Mouse (Mus musculus) limb, embryonic 11.5 days (tissue): ENCODE data around the gene Klhl26. TPM values are rescaled to one million over a fixed set of nuclear protein-coding genes. Genes with fewer than 3 reads are reported as not detected.

ENCODE experiments used
- ATAC-seq: fragments of 200-750 bp; cut with Nextera tagmentation; 2 replicates; pipeline ENCODE4 v1.8.0; 2017; ENCODE audit warnings: low read depth; ENCODE audit not compliant: insufficient number of reproducible peaks, low FRiP score, low TSS enrichment
- DNase-seq: peaks from one replicate; pipeline ENCODE4 v3.0.0-alpha.2; 2015; ENCODE audit warnings: low spot score
- H3K27ac ChIP-seq: fragments of 300-500 bp; sonication (generic); replicated peaks from 2 replicates; pipeline ENCODE4 v1.5.1; 2014; ENCODE audit warnings: low read depth, mild to moderate bottlenecking, low read length
- H3K27me3 ChIP-seq: fragments of 300-500 bp; sonication (generic); 2 replicates; pipeline ENCODE4 v1.6.1; 2014; ENCODE audit warnings: mild to moderate bottlenecking, low read length, mixed read lengths; ENCODE audit not compliant: control insufficient read depth, insufficient read depth
- H3K36me3 ChIP-seq: fragments of 300-500 bp; sonication (generic); 2 replicates; pipeline ENCODE4 v1.6.1; 2014; ENCODE audit warnings: mild to moderate bottlenecking, low read length, moderate library complexity, mixed read lengths; ENCODE audit not compliant: control insufficient read depth, insufficient read depth
- H3K4me1 ChIP-seq: fragments of 300-500 bp; sonication (generic); 2 replicates; pipeline ENCODE4 v1.6.1; 2014; ENCODE audit warnings: low read length, mixed read lengths; ENCODE audit not compliant: control insufficient read depth, insufficient read depth
- H3K4me2 ChIP-seq: fragments of 300-500 bp; sonication (generic); 2 replicates; pipeline ENCODE4 v1.6.1; 2014; ENCODE audit warnings: low read depth, mild to moderate bottlenecking, moderate library complexity; ENCODE audit not compliant: severe bottlenecking
- H3K4me3 ChIP-seq: fragments of 300-500 bp; sonication (generic); 2 replicates; pipeline ENCODE4 v1.5.1; 2014; ENCODE audit warnings: low read depth, low read length
- H3K9ac ChIP-seq: fragments of 300-500 bp; sonication (generic); 2 replicates; pipeline ENCODE4 v1.6.1; 2014; ENCODE audit warnings: mild to moderate bottlenecking, low read length
- H3K9me3 ChIP-seq: fragments of 300-500 bp; sonication (generic); 2 replicates; pipeline ENCODE4 v1.6.1; 2016; ENCODE audit warnings: low read length; ENCODE audit not compliant: control insufficient read depth
- WGBS: fragments of 180-500 bp; shearing (Covaris S2); extraction: QIAGEN DNeasy Blood & Tissue Kit; methylation state at CpG from one replicate; pipeline ENCODE4 v1.1.7; 2014; 5-methylcytosine and 5-hydroxymethylcytosine counted together
- polyA plus RNA-seq: library from polyadenylated mRNA; unstranded; fragments of >200 nt; fragmentation: Nextera tagmentation; extraction: Ambion mirVana; gene quantifications from 2 replicates; pipeline ENCODE4 v1.2.1, GENCODE M21; 2014

Gene Klhl26
- polyA plus RNA-seq, 1 experiment from 2014 or later = 18.9 TPM

DNA sequence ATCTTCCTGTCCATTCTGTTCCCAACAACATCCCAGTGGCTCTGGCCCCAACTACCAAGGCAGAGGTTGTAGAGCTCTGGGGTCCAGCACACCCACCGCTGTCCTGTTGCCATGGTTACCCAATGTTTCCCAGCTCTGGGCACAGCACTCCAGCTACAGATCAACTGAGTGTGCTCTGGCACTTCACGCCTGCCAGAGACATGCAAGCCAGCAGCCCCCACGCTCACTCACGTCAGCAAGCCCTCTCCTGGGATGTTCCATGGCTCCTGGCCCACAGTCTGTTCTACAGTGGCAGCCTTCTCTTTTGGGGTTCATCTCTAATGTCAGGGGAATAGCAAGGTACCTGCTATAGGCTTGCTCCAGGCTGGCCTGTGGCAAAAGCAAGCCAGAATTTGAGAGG is 13.5 kb downstream of the Klhl26 start:
- WGBS = 85% methylated on average over 4 of the region's 4 CpGs
- Histone ChIP-seq H3K4me1 (peaks cover 15% of the 10 kb centered on the region), H3K36me3 (0 out of 2 replicates have a peak, but pooled peaks cover 2% of the 10 kb centered on the region)

DNA sequence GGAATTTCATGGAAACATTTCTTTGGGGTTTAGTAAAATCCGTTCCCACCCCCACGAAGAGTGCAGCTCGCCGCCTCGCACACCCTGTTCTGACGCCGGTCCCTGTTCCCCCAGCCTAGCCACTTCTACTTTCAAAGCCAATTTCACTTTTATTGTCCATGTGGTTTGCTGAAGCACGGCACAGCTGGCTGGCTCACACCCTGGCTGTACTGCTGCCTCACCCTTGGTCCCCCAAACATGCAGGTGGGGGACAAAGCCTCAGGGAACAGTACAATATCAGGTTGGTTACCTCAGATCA is 14.3 kb downstream of the Klhl26 start:
- H3K36me3 ChIP-seq = 0 out of 2 replicates have a peak, but pooled peaks cover 2% of the 10 kb centered on the region
- H3K27ac ChIP-seq = no peak overlapping the region
- no peak overlapping the region for H3K4me2 ChIP-seq
- no peak for DNase-seq
- H3K9ac ChIP-seq = no peak overlapping the region
- H3K9me3 ChIP-seq = no peaks in the 10 kb centered on the region
- ATAC-seq = no peak
- H3K27me3 ChIP-seq = no peaks in the 10 kb centered on the region
- peaks cover 15% of the 10 kb centered on the region for H3K4me1 ChIP-seq
- WGBS = 66% methylated on average over 8 of the region's 8 CpGs
- H3K4me3 ChIP-seq = no peak overlapping the region

More for the DNA sequence above, 13.5 kb downstream of the Klhl26 start:
- H3K27me3 ChIP-seq = no peaks in the 10 kb centered on the region
- no peak overlapping the region for H3K27ac ChIP-seq
- DNase-seq (no peak), ATAC-seq (no peak)
- H3K9me3 ChIP-seq = no peaks in the 10 kb centered on the region
- H3K4me3 ChIP-seq = no peak overlapping the region
- no peak overlapping the region for H3K4me2 ChIP-seq
- H3K9ac ChIP-seq = no peak overlapping the region

DNA sequence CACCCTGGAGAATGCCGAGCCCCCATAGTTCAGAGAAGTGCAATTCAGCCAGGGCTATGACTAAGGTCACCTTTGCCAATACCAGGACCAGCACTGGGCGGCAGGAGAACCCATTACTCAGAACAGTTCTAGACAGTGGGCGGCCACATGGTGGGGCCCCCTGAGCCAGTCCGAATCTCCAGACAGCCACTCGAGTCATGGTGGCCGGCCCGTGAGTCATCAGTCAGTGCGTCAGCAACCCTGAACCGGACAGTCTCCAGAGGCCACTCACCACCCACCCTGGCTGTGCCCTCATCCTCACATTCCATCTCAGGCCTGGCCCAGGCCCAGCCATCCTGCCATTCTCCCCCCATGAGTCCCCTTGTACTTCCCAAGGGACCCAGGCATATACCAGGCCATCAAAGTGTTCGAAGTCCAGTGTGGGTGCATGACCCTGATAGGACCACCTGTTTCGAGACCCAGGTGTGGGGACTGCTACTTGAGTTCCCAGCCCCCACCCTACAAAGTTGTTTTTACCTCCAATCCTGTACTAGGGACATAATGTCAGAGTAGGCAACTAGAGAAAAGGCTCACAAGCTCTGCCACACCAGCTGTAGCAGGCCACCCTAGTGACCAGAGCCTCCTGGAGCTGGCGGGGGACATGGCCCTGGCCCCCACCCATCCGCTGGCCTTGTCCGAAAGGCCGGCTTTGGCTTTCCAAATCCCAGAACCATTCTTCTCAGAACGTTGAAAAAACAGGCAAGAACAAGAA is 14.8 kb downstream of the Klhl26 start:
- peaks cover 11% of the 10 kb centered on the region for H3K4me1 ChIP-seq
- H3K4me2 ChIP-seq = no peak overlapping the region
- DNase-seq (no peak), ATAC-seq (no peak)
- H3K36me3 ChIP-seq = 0 out of 2 replicates have a peak, but pooled peaks cover 2% of the 10 kb centered on the region
- 81% methylated on average over 16 of the region's 16 CpGs for WGBS
- H3K4me3 ChIP-seq = no peak overlapping the region
- no peaks in the 10 kb centered on the region for H3K9me3 ChIP-seq
- H3K9ac ChIP-seq = no peak overlapping the region
- no peak overlapping the region for H3K27ac ChIP-seq
- no peaks in the 10 kb centered on the region for H3K27me3 ChIP-seq

DNA sequence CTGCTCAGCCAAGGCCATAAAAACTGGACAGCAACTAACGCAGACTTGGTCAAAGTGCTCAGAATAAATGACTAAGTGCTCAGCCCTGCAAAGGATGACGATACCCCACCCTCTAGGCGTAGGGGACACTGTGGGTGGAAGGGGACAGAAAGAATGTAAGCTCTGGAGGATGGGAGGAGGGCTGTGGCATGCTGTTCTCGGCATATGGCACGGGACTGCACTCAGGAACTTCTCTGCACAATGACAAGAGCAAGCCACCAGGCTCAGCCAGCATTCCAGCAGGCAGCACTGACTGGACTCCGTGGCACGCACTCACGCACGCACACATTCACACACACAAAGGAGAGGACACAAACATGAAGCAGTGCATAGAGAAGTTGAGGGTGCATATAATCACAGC is 16.2 kb downstream of the Klhl26 start:
- peaks cover 11% of the 10 kb centered on the region for H3K4me1 ChIP-seq
- no peaks in the 10 kb centered on the region for H3K9me3 ChIP-seq
- H3K27ac ChIP-seq = no peak overlapping the region
- H3K9ac ChIP-seq = no peak overlapping the region
- no peaks in the 10 kb centered on the region for H3K36me3 ChIP-seq
- H3K27me3 ChIP-seq = no peaks in the 10 kb centered on the region
- no peak overlapping the region for H3K4me3 ChIP-seq
- no peak for ATAC-seq
- DNase-seq = no peak
- H3K4me2 ChIP-seq = no peak overlapping the region
- 80% methylated on average over 9 of the region's 9 CpGs for WGBS

DNA sequence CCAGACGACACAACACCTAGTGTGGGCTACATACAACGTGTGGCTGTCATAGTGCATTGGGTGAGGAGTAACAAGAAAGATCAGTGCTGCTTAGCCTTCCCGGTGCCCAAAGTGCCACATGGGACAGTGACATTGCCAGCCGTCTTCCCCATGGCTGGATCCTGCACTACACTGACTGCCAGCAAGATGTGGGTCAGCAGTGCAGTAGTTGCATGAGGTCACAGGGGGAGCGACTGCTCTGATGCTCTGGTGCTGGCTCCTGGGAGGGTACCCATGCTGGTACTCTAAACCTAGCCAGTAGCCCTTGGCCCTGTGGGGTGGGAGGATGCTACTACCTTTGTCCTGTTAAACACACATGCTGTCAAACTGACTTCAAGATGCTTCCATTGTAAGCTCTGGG is 16.6 kb downstream of the Klhl26 start:
- 92% methylated on average over 5 of the region's 5 CpGs for WGBS
- Histone ChIP-seq H3K4me2 (no peak overlapping the region), H3K9ac (no peak overlapping the region), H3K36me3 (no peaks in the 10 kb centered on the region), H3K27ac (no peak overlapping the region), H3K4me3 (no peak overlapping the region), H3K27me3 (no peaks in the 10 kb centered on the region), H3K4me1 (peaks cover 11% of the 10 kb centered on the region), H3K9me3 (no peaks in the 10 kb centered on the region)
- DNase-seq = no peak
- no peak for ATAC-seq

DNA sequence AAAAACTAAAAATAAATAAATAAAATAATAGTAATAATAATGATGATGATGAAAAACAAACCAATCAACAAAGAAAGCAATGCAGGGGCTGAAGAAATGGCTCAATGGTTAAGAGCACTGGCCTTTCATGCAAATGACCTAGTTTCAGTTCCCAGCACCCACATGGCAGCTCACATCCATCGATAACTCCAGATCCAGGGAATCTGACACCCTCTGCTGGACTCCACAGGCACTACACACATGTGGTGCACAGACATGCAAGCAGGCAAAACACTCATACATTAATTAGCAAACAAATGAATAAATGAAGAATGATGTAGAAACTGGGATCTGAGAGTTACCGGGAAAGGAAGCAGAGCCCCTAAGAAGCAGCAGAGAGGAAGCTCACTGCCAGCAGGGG is 17.1 kb downstream of the Klhl26 start:
- H3K4me2 ChIP-seq = no peak overlapping the region
- no peak overlapping the region for H3K4me3 ChIP-seq
- H3K36me3 ChIP-seq = no peaks in the 10 kb centered on the region
- H3K9ac ChIP-seq = no peak overlapping the region
- no peaks in the 10 kb centered on the region for H3K27me3 ChIP-seq
- DNase-seq (no peak), ATAC-seq (no peak)
- H3K9me3 ChIP-seq = no peaks in the 10 kb centered on the region
- 97% methylated on average over 2 of the region's 2 CpGs for WGBS
- H3K4me1 ChIP-seq = peaks cover 11% of the 10 kb centered on the region
- H3K27ac ChIP-seq = no peak overlapping the region

DNA sequence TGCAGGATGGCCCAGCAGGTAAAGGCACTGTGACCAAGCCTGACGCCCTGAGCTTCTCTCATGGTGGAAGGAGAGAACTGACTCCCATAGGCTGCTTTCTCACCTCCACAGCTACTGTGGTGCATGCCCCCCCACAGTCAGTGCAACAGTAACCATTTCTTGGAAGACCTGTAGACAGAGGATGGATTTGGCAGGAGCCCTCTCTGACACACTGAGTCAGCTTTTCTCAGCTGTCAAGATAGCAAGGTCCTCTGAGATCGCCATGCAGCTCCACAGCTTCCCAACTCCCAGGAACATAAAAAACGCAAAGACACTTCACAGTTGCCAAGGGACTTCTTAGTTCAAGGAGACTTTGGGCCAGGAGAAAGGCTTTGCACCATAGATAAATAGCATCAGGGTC is 18.3 kb downstream of the Klhl26 start:
- Histone ChIP-seq H3K27me3 (no peaks in the 10 kb centered on the region), H3K4me3 (no peak overlapping the region), H3K36me3 (no peaks in the 10 kb centered on the region), H3K27ac (no peak overlapping the region), H3K4me1 (peaks cover 11% of the 10 kb centered on the region), H3K4me2 (no peak overlapping the region), H3K9ac (no peak overlapping the region), H3K9me3 (no peaks in the 10 kb centered on the region)
- DNase-seq (no peak), ATAC-seq (no peak)
- 83% methylated on average over 3 of the region's 3 CpGs for WGBS

DNA sequence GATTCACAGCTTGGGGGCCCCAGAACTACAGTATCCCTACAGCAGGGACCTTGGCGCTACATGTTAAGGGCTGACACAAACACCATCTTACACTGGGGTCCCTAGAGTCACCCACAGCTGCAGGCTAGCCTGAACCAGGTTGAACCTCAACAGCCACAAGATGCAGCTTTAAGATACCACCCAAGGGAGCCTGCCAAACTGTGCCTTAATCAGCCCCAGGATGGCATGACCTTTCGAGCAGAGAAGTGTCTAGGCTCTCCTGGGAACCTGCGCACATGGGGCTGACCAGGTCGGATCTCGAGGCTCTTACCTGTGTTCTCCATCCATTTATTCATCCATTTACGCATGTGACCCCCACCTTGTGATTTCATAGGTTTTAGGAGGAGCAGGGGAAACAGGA is 18.9 kb downstream of the Klhl26 start:
- H3K27me3 ChIP-seq = no peaks in the 10 kb centered on the region
- no peak overlapping the region for H3K9ac ChIP-seq
- no peaks in the 10 kb centered on the region for H3K9me3 ChIP-seq
- DNase-seq = no peak
- peaks cover 13% of the 10 kb centered on the region for H3K4me1 ChIP-seq
- WGBS = 86% methylated on average over 6 of the region's 6 CpGs
- ATAC-seq = no peak
- no peak overlapping the region for H3K27ac ChIP-seq
- no peak overlapping the region for H3K4me3 ChIP-seq
- no peaks in the 10 kb centered on the region for H3K36me3 ChIP-seq
- no peak overlapping the region for H3K4me2 ChIP-seq

DNA sequence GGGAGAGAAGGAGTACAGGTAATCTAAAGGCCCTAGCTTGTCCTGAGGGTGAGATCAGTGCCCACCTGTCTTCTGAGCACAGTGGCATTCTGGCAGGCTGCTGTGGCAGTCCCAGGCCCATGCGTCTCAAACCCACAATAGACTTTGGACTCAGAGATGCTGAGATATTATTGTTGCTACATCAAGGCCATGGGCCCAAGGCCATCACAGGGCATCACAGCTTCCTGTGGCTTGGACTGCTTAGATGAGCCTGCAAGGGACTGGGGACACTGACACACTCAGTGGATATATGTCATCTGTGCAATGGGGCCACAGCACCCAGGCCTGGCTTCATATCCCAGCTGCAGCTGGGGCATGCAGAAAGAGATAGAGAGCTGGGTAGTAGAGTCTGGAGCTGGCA is 19.8 kb downstream of the Klhl26 start:
- Histone ChIP-seq H3K4me1 (peaks cover 10% of the 10 kb centered on the region), H3K4me3 (no peak overlapping the region), H3K27me3 (peaks cover 3% of the 10 kb centered on the region; the same call in 1 of the 2 replicates), H3K36me3 (no peaks in the 10 kb centered on the region), H3K27ac (no peak overlapping the region), H3K4me2 (no peak overlapping the region), H3K9ac (no peak overlapping the region), H3K9me3 (no peaks in the 10 kb centered on the region)
- ATAC-seq (no peak), DNase-seq (no peak)
- 94% methylated on average over 1 of the region's 1 CpGs for WGBS
